Mouse (Mus musculus) adrenal gland, adult 18-20 months (tissue): ENCODE results near the gene Slc22a21. TPM values are rescaled to one million over a fixed set of nuclear protein-coding genes. Genes with fewer than 3 reads are reported as not detected.
A peak's percentile ranks its signal among the peaks of the same experiment; 100 is the strongest.
"Not testable (repeated sequence)": the region's sequence is repeated elsewhere in the genome, so short reads cannot be mapped to it uniquely, and the experiment has no call there.

ENCODE experiments used
- DNase-seq, 2 experiments: peaks; one replicate each; pipeline ENCODE4 v3.0.0; 2021 to 2022; ENCODE audit warnings: low spot score in 2 of 2
- long read RNA-seq, 2 experiments: library from polyadenylated mRNA; stranded (forward); transcript quantifications; one replicate each; pipeline ENCODE4 v2.0.0; 2021
- total RNA-seq, 2 experiments: library from RNA; stranded (reverse); gene quantifications; 1 replicate in 1 of 2; 2 replicates in 1 of 2; pipeline ENCODE4 v1.2.3; 2021

Slc22a21 gene
- 1 to 10 TPM; 3.5 to 6.5 TPM for total RNA-seq
- long read RNA-seq, experiment 1, partial matches to known transcripts, result 0 of 1 reads
- long read RNA-seq, experiment 1, other reads (novel, unspliced or antisense), result 0 of 1 reads
- long read RNA-seq, experiment 2, partial matches to known transcripts, result 1 of 8 reads
- long read RNA-seq, experiment 2, other reads (novel, unspliced or antisense), result 5 of 8 reads

- DNase-seq, result peak; percentile 69 to 71
Observed at GRCm38 (mm10) chr11:53979788-53980621, at the start of gene Slc22a21. Gene Slc22a21 (minus strand): TSS chr11:53980332.

GRCm38 (mm10) chr11:54028997-54029396 lies 48.9 kb upstream of the Slc22a21 start:
- DNase-seq, result no peak

- peak; percentile 73 to 78 for DNase-seq
Observed at GRCm38 (mm10) chr11:54028044-54028951, 48.2 kb upstream of the Slc22a21 start, which contains the start of gene Slc22a4. Gene Slc22a4 (minus strand): TSS chr11:54028090.

GRCm38 (mm10) chr11:54027131-54028043 lies 47.3 kb upstream of the Slc22a21 start:
- DNase-seq, result peak in 1 of 2 experiments; percentile 27

- no peak for DNase-seq
Observed at GRCm38 (mm10) chr11:54026491-54027041, 46.4 kb upstream of the Slc22a21 start.

GRCm38 (mm10) chr11:54021396-54022093 lies 41.4 kb upstream of the Slc22a21 start:
- DNase-seq, result no peak

GRCm38 (mm10) chr11:54018893-54019732 lies 39.0 kb upstream of the Slc22a21 start:
- DNase-seq, result no peak

GRCm38 (mm10) chr11:54017596-54017995 lies 37.5 kb upstream of the Slc22a21 start:
- no peak for DNase-seq

GRCm38 (mm10) chr11:54016051-54016450 lies 35.9 kb upstream of the Slc22a21 start:
- no peak for DNase-seq

GRCm38 (mm10) chr11:54012961-54013360 lies 32.8 kb upstream of the Slc22a21 start:
- DNase-seq, result no peak

GRCm38 (mm10) chr11:54011255-54011654 lies 31.1 kb upstream of the Slc22a21 start:
- DNase-seq, result no peak

- DNase-seq, result no peak
Observed at GRCm38 (mm10) chr11:54008416-54008920, 28.3 kb upstream of the Slc22a21 start.

GRCm38 (mm10) chr11:54007717-54008116 lies 27.6 kb upstream of the Slc22a21 start:
- no peak for DNase-seq

- DNase-seq, result peak in 1 of 2 experiments; percentile 53
Observed at GRCm38 (mm10) chr11:54006901-54007300, 26.8 kb upstream of the Slc22a21 start.

- not testable (repeated sequence) for DNase-seq
Observed at GRCm38 (mm10) chr11:54006362-54006761, 26.2 kb upstream of the Slc22a21 start.

- no peak for DNase-seq
Observed at GRCm38 (mm10) chr11:54004734-54005133, 24.6 kb upstream of the Slc22a21 start.

- no peak for DNase-seq
Observed at GRCm38 (mm10) chr11:54004221-54004620, 24.1 kb upstream of the Slc22a21 start.
